Mouse (Mus musculus) forebrain, embryonic 10.5 days (tissue): Measurements from ENCODE around the gene Glra3. TPM values are rescaled to one million over a fixed set of nuclear protein-coding genes. Genes with fewer than 3 reads are reported as not detected.

ENCODE experiments used
- DNase-seq: peaks from one replicate; pipeline ENCODE4 v3.0.0-alpha.2; 2017; ENCODE audit warnings: low spot score; ENCODE audit errors: extremely low spot score
- H3K27ac ChIP-seq: fragments of 300-500 bp; sonication (generic); 2 replicates; pipeline ENCODE4 v1.5.1; 2016; ENCODE audit warnings: mild to moderate bottlenecking
- H3K27me3 ChIP-seq: fragments of 300-500 bp; sonication (generic); 2 replicates; pipeline ENCODE4 v1.6.1; 2016; ENCODE audit warnings: mild to moderate bottlenecking; ENCODE audit not compliant: poor library complexity, severe bottlenecking
- H3K36me3 ChIP-seq: fragments of 300-500 bp; sonication (generic); replicated peaks from 2 replicates; pipeline ENCODE4 v1.6.1; 2016; ENCODE audit warnings: mild to moderate bottlenecking, moderate library complexity
- H3K4me1 ChIP-seq: fragments of 300-500 bp; sonication (generic); 2 replicates; pipeline ENCODE4 v1.6.1; 2016
- H3K4me3 ChIP-seq: fragments of 300-500 bp; sonication (generic); 2 replicates; pipeline ENCODE4 v1.5.1; 2016; ENCODE audit warnings: mild to moderate bottlenecking, moderate library complexity
- H3K9me3 ChIP-seq: fragments of 300-500 bp; sonication (generic); 2 replicates; pipeline ENCODE4 v1.6.1; 2016; ENCODE audit warnings: mild to moderate bottlenecking, moderate library complexity
- WGBS: fragments of 180-500 bp; shearing (Covaris S2); methylation state at CpG from one replicate; pipeline ENCODE4 v1.1.7; 2016; 5-methylcytosine and 5-hydroxymethylcytosine counted together
- polyA plus RNA-seq: library from polyadenylated mRNA; unstranded; fragments of >200 nt; fragmentation: Nextera tagmentation; extraction: Ambion mirVana; gene quantifications from 2 replicates; pipeline ENCODE4 v1.2.1, GENCODE M21; 2016

The Glra3 gene
- 0.02 and 0.07 TPM in 2 replicates for polyA plus RNA-seq

- H3K27ac ChIP-seq = no peak within 1 kb of the TSS
- H3K27me3 ChIP-seq = no peaks in the 10 kb centered on the region
- H3K4me3 ChIP-seq = peak within 1 kb of the TSS; percentile 50
- no peaks in the 10 kb centered on the region for H3K9me3 ChIP-seq
- WGBS = 10% methylated on average over 11 of the region's 11 CpGs
- peaks cover 12% of the 10 kb centered on the region for H3K4me1 ChIP-seq
- peak; percentile 47 for DNase-seq
- no peaks in the 10 kb centered on the region for H3K36me3 ChIP-seq
These were observed at the start of gene Glra3 for GRCm38 (mm10) chr8:55939870-55940525. TSS of gene Glra3 (plus strand) at chr8:55940460.

GRCm38 (mm10) chr8:55906848-55907247 is 33.4 kb upstream of the Glra3 start, which contains the start of gene Adam29:
TSS of gene Adam29 (minus strand) at chr8:55906948.
- Histone ChIP-seq H3K4me1 (no peaks in the 10 kb centered on the region), H3K36me3 (no peaks in the 10 kb centered on the region), H3K9me3 (no peaks in the 10 kb centered on the region), H3K4me3 (no peak within 1 kb of the TSS), H3K27me3 (no peaks in the 10 kb centered on the region), H3K27ac (no peak within 1 kb of the TSS)
- DNase-seq = no peak
- 85% methylated on average over 1 of the region's 1 CpGs for WGBS

GRCm38 (mm10) chr8:55940526-55940880 is 243 bp downstream of the Glra3 start:
- peak overlapping the region; percentile 50 for H3K4me3 ChIP-seq
- H3K36me3 ChIP-seq = no peaks in the 10 kb centered on the region
- H3K27ac ChIP-seq = no peak overlapping the region
- H3K27me3 ChIP-seq = no peaks in the 10 kb centered on the region
- DNase-seq = peak; percentile 57
- peaks cover 12% of the 10 kb centered on the region for H3K4me1 ChIP-seq
- H3K9me3 ChIP-seq = no peaks in the 10 kb centered on the region
- 0% methylated on average over 8 of the region's 8 CpGs for WGBS

GRCm38 (mm10) chr8:55964759-55965320 is 24.6 kb downstream of the Glra3 start:
- Histone ChIP-seq H3K27ac (no peak overlapping the region), H3K4me1 (no peaks in the 10 kb centered on the region), H3K36me3 (no peaks in the 10 kb centered on the region), H3K27me3 (peaks cover 27% of the 10 kb centered on the region; the same call in 1 of the 2 replicates), H3K9me3 (no peaks in the 10 kb centered on the region), H3K4me3 (no peak overlapping the region)
- 47% methylated on average over 3 of the region's 3 CpGs for WGBS
- DNase-seq = no peak

GRCm38 (mm10) chr8:55997859-55998258 is 57.6 kb downstream of the Glra3 start:
- Histone ChIP-seq H3K4me3 (no peak overlapping the region), H3K9me3 (no peaks in the 10 kb centered on the region), H3K4me1 (no peaks in the 10 kb centered on the region), H3K36me3 (no peaks in the 10 kb centered on the region), H3K27ac (no peak overlapping the region), H3K27me3 (no peaks in the 10 kb centered on the region)
- 82% methylated on average over 3 of the region's 3 CpGs for WGBS
- no peak for DNase-seq

- no peak overlapping the region for H3K4me3 ChIP-seq
- WGBS = 85% methylated on average over 2 of the region's 2 CpGs
- no peak for DNase-seq
- H3K4me1 ChIP-seq = no peaks in the 10 kb centered on the region
- H3K27ac ChIP-seq = no peak overlapping the region
- no peaks in the 10 kb centered on the region for H3K27me3 ChIP-seq
- H3K9me3 ChIP-seq = no peaks in the 10 kb centered on the region
- H3K36me3 ChIP-seq = no peaks in the 10 kb centered on the region
These were observed 114.1 kb downstream of the Glra3 start for GRCm38 (mm10) chr8:56054324-56054723.

GRCm38 (mm10) chr8:56063081-56063480 is 122.8 kb downstream of the Glra3 start:
- H3K4me1 ChIP-seq = no peaks in the 10 kb centered on the region
- H3K27me3 ChIP-seq = no peaks in the 10 kb centered on the region
- H3K27ac ChIP-seq = no peak overlapping the region
- DNase-seq = no peak
- no peaks in the 10 kb centered on the region for H3K9me3 ChIP-seq
- no peak overlapping the region for H3K4me3 ChIP-seq
- no peaks in the 10 kb centered on the region for H3K36me3 ChIP-seq
- WGBS = 23% methylated on average over 3 of the region's 3 CpGs

GRCm38 (mm10) chr8:56070486-56071254 is 130.4 kb downstream of the Glra3 start:
- 71% methylated on average over 2 of the region's 2 CpGs for WGBS
- no peaks in the 10 kb centered on the region for H3K27me3 ChIP-seq
- H3K27ac ChIP-seq = no peak overlapping the region
- no peak overlapping the region for H3K4me3 ChIP-seq
- no peaks in the 10 kb centered on the region for H3K9me3 ChIP-seq
- no peaks in the 10 kb centered on the region for H3K4me1 ChIP-seq
- no peak for DNase-seq
- H3K36me3 ChIP-seq = no peaks in the 10 kb centered on the region

GRCm38 (mm10) chr8:56083654-56084053 is 143.4 kb downstream of the Glra3 start:
- H3K9me3 ChIP-seq = no peaks in the 10 kb centered on the region
- no peaks in the 10 kb centered on the region for H3K4me1 ChIP-seq
- no peak for DNase-seq
- H3K4me3 ChIP-seq = no peak overlapping the region
- no peak overlapping the region for H3K27ac ChIP-seq
- H3K36me3 ChIP-seq = no peaks in the 10 kb centered on the region
- H3K27me3 ChIP-seq = no peaks in the 10 kb centered on the region

GRCm38 (mm10) chr8:56094385-56094784 is 154.1 kb downstream of the Glra3 start:
- Histone ChIP-seq H3K4me1 (no peaks in the 10 kb centered on the region), H3K27ac (no peak overlapping the region), H3K36me3 (no peaks in the 10 kb centered on the region), H3K9me3 (no peaks in the 10 kb centered on the region), H3K27me3 (no peaks in the 10 kb centered on the region), H3K4me3 (no peak overlapping the region)
- DNase-seq = no peak

GRCm38 (mm10) chr8:56110296-56110695 is 170.0 kb downstream of the Glra3 start:
- H3K4me1 ChIP-seq = no peaks in the 10 kb centered on the region
- H3K27ac ChIP-seq = no peak overlapping the region
- H3K4me3 ChIP-seq = no peak overlapping the region
- H3K36me3 ChIP-seq = no peaks in the 10 kb centered on the region
- no peaks in the 10 kb centered on the region for H3K27me3 ChIP-seq
- no peak for DNase-seq
- H3K9me3 ChIP-seq = no peaks in the 10 kb centered on the region
- 91% methylated on average over 6 of the region's 6 CpGs for WGBS

GRCm38 (mm10) chr8:56129357-56129756 is 189.1 kb downstream of the Glra3 start:
- DNase-seq = no peak
- no peaks in the 10 kb centered on the region for H3K27me3 ChIP-seq
- no peaks in the 10 kb centered on the region for H3K9me3 ChIP-seq
- 83% methylated on average over 2 of the region's 2 CpGs for WGBS
- no peak overlapping the region for H3K27ac ChIP-seq
- no peaks in the 10 kb centered on the region for H3K36me3 ChIP-seq
- H3K4me1 ChIP-seq = no peaks in the 10 kb centered on the region
- no peak overlapping the region for H3K4me3 ChIP-seq

GRCm38 (mm10) chr8:56150697-56151096 is 210.4 kb downstream of the Glra3 start:
- no peaks in the 10 kb centered on the region for H3K4me1 ChIP-seq
- H3K27ac ChIP-seq = no peak overlapping the region
- H3K36me3 ChIP-seq = no peaks in the 10 kb centered on the region
- H3K27me3 ChIP-seq = no peaks in the 10 kb centered on the region
- DNase-seq = no peak
- H3K4me3 ChIP-seq = no peak overlapping the region
- H3K9me3 ChIP-seq = no peaks in the 10 kb centered on the region
- WGBS = 89% methylated on average over 1 of the region's 1 CpGs
